Mouse (Mus musculus): ENCODE results near the gene Echdc3. TPM values are rescaled to one million over a fixed set of nuclear protein-coding genes. Genes with fewer than 3 reads are reported as not detected.

Gene Echdc3
- polyA plus RNA-seq, 1 experiment from 2014 or later = 15.1 TPM

DNA sequence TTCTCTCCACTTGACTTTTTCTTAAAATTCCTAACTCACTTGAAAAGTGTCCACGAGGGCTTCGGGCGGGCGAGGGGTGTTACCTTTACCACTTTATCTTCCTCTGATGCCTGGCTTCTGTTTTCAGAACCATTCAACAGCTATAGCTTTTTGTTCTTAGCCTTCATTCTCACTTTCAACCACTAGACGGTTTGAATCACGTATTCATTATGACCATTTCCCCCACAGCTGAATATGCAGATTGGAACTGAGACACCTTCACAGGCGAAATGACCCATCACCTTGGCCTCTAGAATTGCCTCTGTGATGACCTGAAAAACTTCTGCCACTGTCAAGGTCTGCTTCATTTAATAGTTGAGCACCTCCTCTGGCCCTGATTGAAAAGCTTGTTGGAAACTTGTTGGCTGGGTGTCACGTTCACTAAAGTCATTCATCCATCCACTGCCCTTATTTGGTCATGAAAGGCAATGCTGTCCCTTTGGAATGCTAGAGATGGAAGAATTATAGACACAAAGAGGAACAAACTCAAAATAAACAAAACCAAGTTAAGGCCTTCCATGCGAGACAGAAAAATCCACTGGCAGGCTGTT, 72.2 kb downstream of the Echdc3 start:
- Histone ChIP-seq H3K4me3 (replicated peaks; ENCODE audit: low read depth, low read length) (no peak overlapping the region), H3K36me3 (ENCODE audit: insufficient read depth, low read length) (no peaks in the 10 kb centered on the region), H3K9me3 (replicated peaks; ENCODE audit: low read length) (no peaks in the 10 kb centered on the region), H3K27ac (peak overlapping the region; percentile 66; the same call in 1 of the 2 replicates), H3K9ac (ENCODE audit: low read depth, low read length) (no peak overlapping the region), H3K27me3 (ENCODE audit: insufficient read depth, low read length) (no peaks in the 10 kb centered on the region), H3K4me2 (ENCODE audit: low read length) (no peak overlapping the region), H3K4me1 (replicated peaks; ENCODE audit: insufficient read depth, low read length) (peaks cover 5% of the 10 kb centered on the region; the same call in 1 of the 2 replicates)
- DNase-seq (ENCODE audit: low spot score) (peak; percentile 91), ATAC-seq (replicated peaks; ENCODE audit: low FRiP score, low read depth) (peak; percentile 81)
- TF ChIP-seq CTCF (IDR thresholded peaks at IDR 0.05; ENCODE audit: low read depth) = no peak
- WGBS = 45% methylated on average over 9 of the region's 9 CpGs

Other genes with a start within 250 kb of the Echdc3 start
- gene Proser2, start 82.8 kb downstream of the Echdc3 start, polyA plus RNA-seq (2015; fragmentation: Nextera tagmentation; extraction: Ambion mirVana) = 16.7 and 17.0 TPM in 2 replicates
- 8.8 and 9.8 TPM in 2 replicates for gene Usp6nl, start 109.6 kb upstream of the Echdc3 start, polyA plus RNA-seq (2015; fragmentation: Nextera tagmentation; extraction: Ambion mirVana)

Measured in kidney, postnatal 0 days (tissue).